Mouse (Mus musculus): ENCODE measurements around the gene Robo3. TPM values are rescaled to one million over a fixed set of nuclear protein-coding genes. Genes with fewer than 3 reads are reported as not detected.
A peak's percentile ranks its signal among the peaks of the same experiment; 100 is the strongest.

Robo3 gene
- polyA plus RNA-seq, 1 experiment from 2014 or later = 0.08 TPM

DNA sequence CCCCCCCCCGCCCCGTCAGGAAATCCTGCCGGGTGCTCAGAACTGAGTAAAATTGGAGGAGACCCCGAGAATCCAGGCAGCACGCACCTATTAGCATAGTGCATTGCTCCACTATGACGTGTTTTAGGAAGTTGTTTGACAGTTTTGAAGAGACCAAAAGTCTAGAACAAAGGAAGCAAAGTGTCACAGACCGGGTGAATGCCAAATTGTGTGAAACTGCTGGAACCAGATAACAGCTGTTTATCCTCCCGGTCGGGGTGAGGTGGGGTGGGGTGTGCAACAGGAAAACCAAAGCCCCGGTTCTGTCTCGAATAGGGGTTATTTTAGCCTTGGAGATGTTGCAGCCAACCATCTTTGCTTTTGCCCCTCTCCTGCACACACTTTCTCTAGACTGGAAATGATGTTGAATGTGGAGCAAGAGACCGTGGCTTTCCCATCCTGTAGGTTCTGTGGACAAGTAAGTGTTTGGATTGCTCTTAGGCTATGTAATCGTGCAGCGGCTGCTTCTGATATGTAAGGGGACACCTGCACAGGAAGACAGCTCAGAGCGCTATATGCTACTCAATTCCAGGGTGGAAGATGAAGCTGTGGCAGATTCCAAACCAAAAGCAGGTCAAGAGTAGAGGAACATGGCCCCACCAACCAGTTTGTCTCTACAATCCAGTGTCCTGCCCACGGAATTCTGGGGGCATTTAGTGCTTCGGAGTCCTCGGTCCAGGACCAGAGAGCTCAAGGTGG lies 946 bp upstream of the Robo3 start:
- Histone ChIP-seq H3K4me2 (replicated peaks; ENCODE audit: low read depth, low read length) (no peak overlapping the region), H3K27ac (ENCODE audit: low read length) (no peak overlapping the region), H3K9me3 (ENCODE audit: low read length) (no peaks in the 10 kb centered on the region), H3K9ac (replicated peaks; ENCODE audit: low read depth) (no peak overlapping the region), H3K4me1 (ENCODE audit: insufficient read depth, low read depth, low read length) (peaks cover 3% of the 10 kb centered on the region; the same call in 1 of the 2 replicates), H3K27me3 (replicated peaks; ENCODE audit: insufficient read depth, low read length) (peaks cover 58% of the 10 kb centered on the region), H3K36me3 (ENCODE audit: insufficient read depth, low read length) (no peaks in the 10 kb centered on the region), H3K4me3 (ENCODE audit: low read depth, low read length) (no peak overlapping the region)
- peak; percentile 48 for DNase-seq (ENCODE audit: low spot score)
- under 1% methylated on average over 18 of the region's 18 CpGs for WGBS
- peak; percentile 33 for ATAC-seq
- no peak for TF ChIP-seq CTCF (IDR thresholded peaks at IDR 0.05)
- peak; percentile 50 for TF ChIP-seq EP300 (IDR thresholded peaks at IDR 0.05)

- Histone ChIP-seq H3K9ac (replicated peaks; ENCODE audit: low read depth) (no peak overlapping the region), H3K4me3 (ENCODE audit: low read depth, low read length) (peak overlapping the region; percentile 15; the same call in 1 of the 2 replicates)
- ATAC-seq = peak; percentile 58
Observed at GRCm38 (mm10) chr9:37432026-37432666, 900 bp downstream of the Robo3 start.

GRCm38 (mm10) chr9:37430582-37430981 lies 2.5 kb downstream of the Robo3 start:
- no peak for TF ChIP-seq EP300 (IDR thresholded peaks at IDR 0.05)
- TF ChIP-seq CTCF (IDR thresholded peaks at IDR 0.05) = peak; percentile 98
- Histone ChIP-seq H3K27me3 (replicated peaks; ENCODE audit: insufficient read depth, low read length) (peaks cover 53% of the 10 kb centered on the region), H3K4me3 (ENCODE audit: low read depth, low read length) (no peak overlapping the region), H3K9me3 (ENCODE audit: low read length) (no peaks in the 10 kb centered on the region), H3K4me2 (replicated peaks; ENCODE audit: low read depth, low read length) (peak overlapping the region; percentile 6; the same call in 1 of the 2 replicates), H3K9ac (replicated peaks; ENCODE audit: low read depth) (no peak overlapping the region), H3K4me1 (ENCODE audit: insufficient read depth, low read depth, low read length) (peaks cover 3% of the 10 kb centered on the region; the same call in 1 of the 2 replicates), H3K36me3 (ENCODE audit: insufficient read depth, low read length) (no peaks in the 10 kb centered on the region), H3K27ac (ENCODE audit: low read length) (no peak overlapping the region)
- peak; percentile 79 for ATAC-seq
- peak; percentile 91 for DNase-seq (ENCODE audit: low spot score)
- WGBS = 2% methylated on average over 12 of the region's 12 CpGs

More at GRCm38 (mm10) chr9:37432026-37432666, 900 bp downstream of the Robo3 start:
- 2% methylated on average over 16 of the region's 17 CpGs for WGBS
- Histone ChIP-seq H3K9me3 (ENCODE audit: low read length) (no peaks in the 10 kb centered on the region), H3K36me3 (ENCODE audit: insufficient read depth, low read length) (no peaks in the 10 kb centered on the region), H3K4me1 (ENCODE audit: insufficient read depth, low read depth, low read length) (peaks cover 3% of the 10 kb centered on the region; the same call in 1 of the 2 replicates), H3K27me3 (replicated peaks; ENCODE audit: insufficient read depth, low read length) (peaks cover 58% of the 10 kb centered on the region), H3K27ac (ENCODE audit: low read length) (no peak overlapping the region), H3K4me2 (replicated peaks; ENCODE audit: low read depth, low read length) (no peak overlapping the region)
- peak; percentile 74 for TF ChIP-seq CTCF (IDR thresholded peaks at IDR 0.05)
- TF ChIP-seq EP300 (IDR thresholded peaks at IDR 0.05) = no peak
- DNase-seq (ENCODE audit: low spot score) = peak; percentile 67

- ATAC-seq = no peak
- WGBS = 24% methylated on average over 26 of the region's 26 CpGs
Observed at GRCm38 (mm10) chr9:37429326-37429725, 3.7 kb downstream of the Robo3 start.

DNA sequence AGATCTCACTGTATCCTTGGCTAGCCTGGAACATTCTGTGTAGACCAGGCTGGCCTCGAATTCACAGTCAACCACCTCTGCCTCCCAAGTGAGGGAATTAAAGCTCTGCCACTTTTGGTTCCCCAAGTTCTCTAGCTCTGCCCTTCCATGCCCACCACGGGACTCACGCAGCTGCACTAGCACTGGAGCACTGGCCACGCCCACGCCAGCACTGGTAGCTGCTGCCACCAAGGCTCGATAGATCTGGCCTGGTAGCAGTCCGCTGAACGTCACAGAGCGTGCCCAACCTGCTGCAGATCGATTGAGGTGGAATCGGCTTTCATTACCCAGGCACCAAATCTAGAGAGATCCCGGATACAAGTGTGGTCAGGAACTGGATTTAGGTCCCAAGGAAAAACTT lies 11.8 kb downstream of the Robo3 start:
- WGBS = 18% methylated on average over 12 of the region's 12 CpGs
- Histone ChIP-seq H3K4me1 (ENCODE audit: insufficient read depth, low read depth, low read length) (no peaks in the 10 kb centered on the region), H3K9me3 (ENCODE audit: low read length) (no peaks in the 10 kb centered on the region), H3K4me2 (replicated peaks; ENCODE audit: low read depth, low read length) (peak overlapping the region; percentile 57; the same call in 1 of the 2 replicates), H3K4me3 (ENCODE audit: low read depth, low read length) (peak overlapping the region; percentile 19; the same call in 1 of the 2 replicates), H3K9ac (replicated peaks; ENCODE audit: low read depth) (no peak overlapping the region), H3K36me3 (ENCODE audit: insufficient read depth, low read length) (no peaks in the 10 kb centered on the region), H3K27me3 (replicated peaks; ENCODE audit: insufficient read depth, low read length) (no peaks in the 10 kb centered on the region), H3K27ac (ENCODE audit: low read length) (no peak overlapping the region)
- TF ChIP-seq CTCF (IDR thresholded peaks at IDR 0.05) (no peak), EP300 (IDR thresholded peaks at IDR 0.05) (no peak)
- peak; percentile 54 for ATAC-seq
- peak; percentile 40 for DNase-seq (ENCODE audit: low spot score)

More at GRCm38 (mm10) chr9:37429326-37429725, 3.7 kb downstream of the Robo3 start:
- Histone ChIP-seq H3K4me2 (replicated peaks; ENCODE audit: low read depth, low read length) (no peak overlapping the region), H3K9me3 (ENCODE audit: low read length) (no peaks in the 10 kb centered on the region), H3K27ac (ENCODE audit: low read length) (no peak overlapping the region), H3K27me3 (replicated peaks; ENCODE audit: insufficient read depth, low read length) (peaks cover 40% of the 10 kb centered on the region), H3K9ac (replicated peaks; ENCODE audit: low read depth) (no peak overlapping the region), H3K36me3 (ENCODE audit: insufficient read depth, low read length) (no peaks in the 10 kb centered on the region), H3K4me1 (ENCODE audit: insufficient read depth, low read depth, low read length) (peaks cover 3% of the 10 kb centered on the region; the same call in 1 of the 2 replicates), H3K4me3 (ENCODE audit: low read depth, low read length) (no peak overlapping the region)
- no peak for DNase-seq (ENCODE audit: low spot score)
- TF ChIP-seq CTCF (IDR thresholded peaks at IDR 0.05) (no peak), EP300 (IDR thresholded peaks at IDR 0.05) (no peak)

GRCm38 (mm10) chr9:37420676-37421075 lies 12.4 kb downstream of the Robo3 start:
- H3K27ac ChIP-seq (ENCODE audit: low read length) = no peak overlapping the region
- no peak for TF ChIP-seq EP300 (IDR thresholded peaks at IDR 0.05)
- TF ChIP-seq CTCF (IDR thresholded peaks at IDR 0.05) = peak; percentile 77
- WGBS = 1% methylated on average over 27 of the region's 27 CpGs
- H3K4me1 ChIP-seq (ENCODE audit: insufficient read depth, low read depth, low read length) = no peaks in the 10 kb centered on the region
- H3K4me3 ChIP-seq (ENCODE audit: low read depth, low read length) = peak overlapping the region; percentile 19; the same call in 1 of the 2 replicates
- H3K27me3 ChIP-seq (replicated peaks; ENCODE audit: insufficient read depth, low read length) = no peaks in the 10 kb centered on the region
- H3K36me3 ChIP-seq (ENCODE audit: insufficient read depth, low read length) = no peaks in the 10 kb centered on the region
- DNase-seq (ENCODE audit: low spot score) = peak; percentile 97
- ATAC-seq = peak; percentile 96
- peak overlapping the region; percentile 57 for H3K4me2 ChIP-seq (replicated peaks; ENCODE audit: low read depth, low read length)
- no peaks in the 10 kb centered on the region for H3K9me3 ChIP-seq (ENCODE audit: low read length)
- no peak overlapping the region for H3K9ac ChIP-seq (replicated peaks; ENCODE audit: low read depth)
